Mouse (Mus musculus): ENCODE measurements at regions not wholly inside any gene's neighbourhood (a gene's known extent, or its start where the extent isn't known, plus 50 kb on each side); places are given as distances from the start of the nearest gene placed in this dataset.

- DNase-seq (ENCODE audit: low spot score) = peak; percentile 5
Measured at GRCm38 (mm10) chr9:12692329-12692728, 553.3 kb downstream of the Jrkl start.

- DNase-seq (ENCODE audit: low spot score) = no peak
Measured at GRCm38 (mm10) chr9:12690948-12691279, 554.7 kb downstream of the Jrkl start.

GRCm38 (mm10) chr9:12690182-12690947 is 555.3 kb downstream of the Jrkl start:
- DNase-seq (ENCODE audit: low spot score) = no peak

Data from testis, postnatal 14 days (tissue).